Mouse (Mus musculus) heart, adult 2 months (tissue): Measurements from ENCODE around the gene Aak1.

Source experiments
- CTCF ChIP-seq: fragments of 200-600 bp; IDR thresholded peaks from 2 replicates; pipeline ENCODE4 v1.8.1; 2022; ENCODE audit warnings: antibody characterized with exemption, mild to moderate bottlenecking, moderate library complexity
- POLR2A ChIP-seq: fragments of 200-500 bp; IDR thresholded peaks from 2 replicates; pipeline ENCODE4 v1.6.1; 2011; ENCODE audit warnings: mild to moderate bottlenecking, low read depth, low read length, control low read depth; ENCODE audit not compliant: insufficient read depth

- no peak for TF ChIP-seq POLR2A
- no peak for TF ChIP-seq CTCF
Measured at GRCm38 (mm10) chr6:86973956-86974355, 124.6 kb downstream of the Aak1 start.
